Mouse (Mus musculus) myocyte (in vitro differentiated cells): Measurements from ENCODE around the gene Btbd35f1. TPM values are rescaled to one million over a fixed set of nuclear protein-coding genes. Genes with fewer than 3 reads are reported as not detected.
"Not testable (repeated sequence)": the region's sequence is repeated elsewhere in the genome, so short reads cannot be mapped to it uniquely, and the experiment has no call there.

Experiments
- H3K27me3 ChIP-seq: one replicate; pipeline ENCODE4 v1.6.1; 2011; ENCODE audit not compliant: control insufficient read depth, insufficient read depth, insufficient read length
- H3K36me3 ChIP-seq: one replicate; pipeline ENCODE4 v1.6.1; 2011; ENCODE audit not compliant: control insufficient read depth, insufficient read depth
- H3K4me2 ChIP-seq: one replicate; pipeline ENCODE4 v1.6.1; 2011; ENCODE audit warnings: low read depth, control low read depth
- H3K4me3 ChIP-seq: one replicate; pipeline ENCODE4 v1.5.1; 2011; ENCODE audit warnings: mild to moderate bottlenecking, control low read depth, moderate library complexity
- H3K79me2 ChIP-seq: one replicate; pipeline ENCODE4 v1.6.1; 2011; ENCODE audit not compliant: control insufficient read depth, insufficient read depth
- H3ac ChIP-seq: one replicate; pipeline ENCODE4 v1.6.1; 2011; ENCODE audit not compliant: control insufficient read depth, insufficient read length
- polyA plus RNA-seq: library from polyadenylated mRNA; unstranded; fragments of >200 nt; fragmentation: generic; extraction: Trizol; gene quantifications from one replicate; pipeline ENCODE4 v1.2.1, GENCODE M21; 2012; ENCODE audit warnings: missing spikeins

Gene Btbd35f1
- polyA plus RNA-seq: not detected

DNA sequence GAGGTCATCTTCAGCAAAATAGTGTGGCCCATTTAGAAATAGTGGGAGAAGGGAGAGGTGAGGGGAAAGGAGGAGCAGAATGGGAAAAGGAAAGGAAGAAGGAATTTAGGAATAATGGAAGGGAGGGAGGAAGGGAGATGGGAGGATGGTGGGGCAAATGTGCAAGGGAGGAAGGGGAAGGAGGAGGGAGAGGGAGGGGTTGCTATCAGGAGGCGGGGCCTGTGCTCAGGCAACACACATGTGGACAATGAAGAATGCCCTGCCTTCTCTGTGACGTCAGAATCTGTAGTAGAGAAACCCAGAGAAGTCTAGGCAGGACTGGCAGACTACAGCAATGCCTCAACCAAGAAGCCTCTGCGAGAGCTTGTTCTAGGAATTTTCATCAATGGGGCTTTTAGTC lies at the start of gene Btbd35f1:
Btbd35f1 (plus strand) TSS at position 301 of the 400 bp plus-strand sequence.
- not testable (repeated sequence) for H3K4me3 ChIP-seq, H3ac ChIP-seq, H3K4me2 ChIP-seq, H3K27me3 ChIP-seq, H3K79me2 ChIP-seq, H3K36me3 ChIP-seq

DNA sequence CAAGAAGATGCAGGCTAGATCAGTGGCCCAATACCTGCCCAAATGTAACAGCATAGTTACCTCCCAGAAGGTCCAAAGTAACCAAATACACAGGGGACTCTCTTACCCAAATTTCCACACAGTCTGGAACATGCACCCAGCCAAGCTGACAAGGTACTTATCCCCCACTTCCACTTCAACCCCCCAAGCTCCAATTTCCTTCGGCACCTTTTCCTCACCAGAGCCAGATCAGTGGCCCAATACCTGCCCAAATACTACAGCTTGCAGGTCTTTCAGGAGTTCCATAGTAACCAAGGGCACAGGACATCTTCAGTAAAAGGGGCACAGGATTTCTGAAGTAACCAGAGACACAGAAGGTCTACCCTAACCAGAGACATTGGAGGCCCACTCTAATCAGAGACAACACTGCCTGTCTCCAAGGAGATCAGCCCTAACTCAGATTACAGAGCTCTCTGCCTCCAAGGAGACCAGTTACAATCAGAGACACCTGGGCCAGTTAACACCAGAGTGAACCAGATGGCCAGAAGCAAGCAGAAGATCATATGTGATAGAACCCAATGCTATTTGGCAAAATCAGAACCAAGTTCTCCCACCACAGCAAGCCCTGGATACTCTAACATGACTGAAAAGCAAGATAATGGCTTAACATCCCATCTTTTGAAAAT lies 31.2 kb downstream of the Btbd35f1 start:
- H3K79me2 ChIP-seq, H3K27me3 ChIP-seq, H3K4me2 ChIP-seq, H3K36me3 ChIP-seq, H3K4me3 ChIP-seq, H3ac ChIP-seq: not testable (repeated sequence)

DNA sequence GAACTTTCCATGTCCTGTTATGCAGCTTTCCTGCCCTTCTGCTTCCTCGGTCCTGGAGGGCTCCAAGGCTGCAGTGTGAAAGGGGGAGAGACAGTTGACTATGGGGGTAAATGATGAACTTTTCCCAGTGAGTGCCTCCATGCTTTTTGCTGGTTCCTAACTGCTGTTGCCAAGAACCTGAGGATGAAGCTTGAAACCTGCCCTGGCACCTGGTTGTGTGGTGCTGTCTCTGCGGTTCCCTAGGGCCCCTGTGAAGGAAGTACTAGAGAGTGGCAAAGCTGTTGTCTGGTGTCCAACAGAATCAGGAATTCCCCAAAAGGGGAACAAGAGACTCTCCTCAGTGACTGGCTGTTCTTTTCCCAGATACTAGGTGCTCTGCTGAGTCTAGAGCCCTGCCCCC lies 41.2 kb downstream of the Btbd35f1 start:
- H3K4me3 ChIP-seq, H3K27me3 ChIP-seq, H3K36me3 ChIP-seq, H3K4me2 ChIP-seq, H3ac ChIP-seq, H3K79me2 ChIP-seq: not testable (repeated sequence)

GRCm38 (mm10) chrX:32601425-32601824 lies 41.6 kb downstream of the Btbd35f1 start:
- H3K27me3 ChIP-seq, H3K4me3 ChIP-seq, H3K4me2 ChIP-seq, H3K36me3 ChIP-seq, H3K79me2 ChIP-seq, H3ac ChIP-seq: not testable (repeated sequence)

Other genes starting within 250 kb of the Btbd35f1 start
- gene Gm5926, start 90.7 kb downstream of the Btbd35f1 start, polyA plus RNA-seq: not detected
- not detected for gene Btbd35f21, start 166.1 kb downstream of the Btbd35f1 start, polyA plus RNA-seq